Mouse (Mus musculus) retina, adult 2 months (tissue): Measurements from ENCODE around the gene Susd4.

ENCODE experiments used
- DNase-seq: peaks from one replicate; pipeline ENCODE4 v3.0.0-alpha.2; 2012; ENCODE audit warnings: low read depth, low spot score

Gene Susd4

DNA sequence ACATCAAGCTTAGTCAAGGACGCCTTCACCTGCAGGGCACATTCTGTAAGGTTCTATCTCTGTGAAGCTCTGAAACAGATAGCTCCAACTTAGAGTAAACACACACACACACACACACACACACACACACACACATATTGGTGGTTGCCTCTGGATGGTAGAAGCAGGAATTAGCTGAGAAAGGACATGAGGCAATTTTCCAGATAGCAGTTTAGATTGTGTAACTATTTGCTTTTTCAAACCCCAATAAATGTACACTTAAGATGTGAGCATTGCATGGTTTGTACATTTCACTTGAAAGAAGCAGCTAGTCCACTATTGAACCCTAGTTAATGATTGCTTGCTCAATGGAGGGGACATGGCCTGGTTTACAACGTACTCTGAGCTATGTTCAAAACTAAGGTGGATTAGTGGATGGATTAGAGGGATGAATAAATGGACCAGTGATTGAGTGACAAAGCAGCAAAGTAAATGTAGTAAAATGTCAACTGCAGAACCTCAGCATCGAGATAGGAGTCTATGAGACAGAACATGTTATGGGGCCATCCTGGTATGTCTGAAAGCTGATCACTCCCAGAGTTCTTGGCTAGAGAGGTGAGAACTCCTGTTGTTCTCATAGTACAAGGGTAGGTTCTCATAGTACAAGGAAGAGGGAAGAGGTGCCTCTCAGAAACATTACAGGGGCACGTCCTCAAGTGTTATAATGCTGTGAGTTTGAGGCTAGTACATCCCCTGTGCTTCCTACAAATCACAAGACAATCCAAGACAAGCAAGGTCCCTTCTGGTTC is 150.7 kb downstream of the Susd4 start:
- no peak for DNase-seq

DNA sequence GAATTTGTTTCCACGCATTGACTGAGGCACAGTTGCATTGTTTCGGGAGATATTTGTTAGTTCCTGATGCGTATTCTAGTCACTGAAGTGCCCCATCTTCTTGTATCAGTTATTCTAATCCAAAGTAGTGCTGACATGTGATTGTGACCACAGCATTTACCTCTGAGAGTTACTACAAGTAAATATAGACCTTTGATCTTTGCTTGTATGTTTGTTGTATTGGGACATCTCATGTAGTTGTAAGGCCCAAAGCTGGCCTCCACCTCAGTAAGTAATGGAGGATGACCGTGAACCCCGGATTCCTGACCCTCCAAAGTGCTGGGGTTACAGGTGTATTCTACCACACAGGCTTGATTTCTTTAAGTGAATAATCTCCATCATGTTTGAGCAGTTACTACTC is 152.5 kb downstream of the Susd4 start:
- no peak for DNase-seq

DNA sequence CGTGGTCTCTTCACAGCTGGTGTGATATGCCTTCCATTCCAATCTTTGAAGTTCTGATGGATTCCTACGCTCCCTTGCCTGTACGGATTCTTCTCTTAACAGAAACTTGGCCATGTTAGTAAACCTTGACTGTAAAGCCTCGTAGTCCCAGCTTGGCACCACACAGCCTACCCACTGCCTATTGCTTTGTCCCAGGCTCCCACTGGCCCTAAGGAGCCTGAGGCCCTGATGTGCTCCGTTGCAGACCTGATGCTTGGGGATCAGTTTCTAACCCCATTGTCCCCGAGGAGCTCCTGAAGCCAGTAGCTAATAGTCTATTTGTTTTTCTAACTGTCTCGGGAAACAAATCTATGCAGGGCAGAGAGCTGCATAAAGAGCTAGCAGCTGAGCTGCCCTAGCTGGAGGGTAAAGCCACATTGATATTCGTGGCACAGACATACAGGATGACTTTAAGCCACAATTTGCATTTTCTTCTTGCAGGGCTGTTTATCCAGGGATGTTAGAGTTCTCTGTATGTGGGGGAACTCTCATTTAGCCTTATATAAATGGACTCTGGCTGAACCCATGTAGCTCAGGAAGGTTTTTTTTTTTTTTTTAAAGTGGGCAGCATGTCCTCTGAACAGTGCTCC is 155.2 kb downstream of the Susd4 start:
- DNase-seq: no peak

DNA sequence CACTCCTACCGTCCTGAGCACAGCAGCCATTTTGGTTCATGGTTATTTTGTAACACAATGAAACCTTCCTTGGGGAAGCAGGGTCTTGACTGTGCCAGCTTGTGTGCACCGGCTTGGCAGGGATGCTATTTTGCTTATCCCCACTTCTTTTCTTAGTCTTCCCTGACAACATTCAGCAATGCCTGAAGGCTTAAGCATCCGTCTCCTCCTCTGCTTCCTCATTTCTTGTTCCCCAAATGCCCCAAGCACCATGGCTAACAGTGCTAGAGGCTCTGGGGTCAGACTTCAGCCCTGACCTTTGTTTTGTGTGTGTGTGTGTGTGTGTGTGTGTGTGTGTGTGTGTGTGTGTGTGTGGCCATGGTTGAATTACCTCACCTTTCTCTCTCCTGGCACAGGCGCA is 159.2 kb downstream of the Susd4 start:
- DNase-seq: no peak

DNA sequence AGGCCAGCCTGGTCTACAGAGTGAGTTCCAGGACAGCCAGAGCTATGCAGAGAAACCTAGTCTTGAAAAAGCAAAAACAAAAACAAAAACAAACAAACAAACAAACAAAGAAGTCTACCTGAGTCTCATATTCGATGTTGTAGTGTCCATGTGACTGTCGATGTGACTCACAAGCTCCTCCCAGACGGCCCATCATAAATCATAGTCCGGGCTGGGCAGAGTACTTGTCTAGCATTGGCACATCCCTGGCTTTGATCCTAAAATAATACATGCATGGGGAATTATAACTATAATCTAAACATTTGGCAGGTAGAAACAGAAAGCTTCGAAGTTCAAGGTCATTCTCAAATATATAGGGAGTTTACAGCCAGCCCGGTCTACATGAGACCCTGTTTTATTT is 162.8 kb downstream of the Susd4 start:
- DNase-seq: no peak

DNA sequence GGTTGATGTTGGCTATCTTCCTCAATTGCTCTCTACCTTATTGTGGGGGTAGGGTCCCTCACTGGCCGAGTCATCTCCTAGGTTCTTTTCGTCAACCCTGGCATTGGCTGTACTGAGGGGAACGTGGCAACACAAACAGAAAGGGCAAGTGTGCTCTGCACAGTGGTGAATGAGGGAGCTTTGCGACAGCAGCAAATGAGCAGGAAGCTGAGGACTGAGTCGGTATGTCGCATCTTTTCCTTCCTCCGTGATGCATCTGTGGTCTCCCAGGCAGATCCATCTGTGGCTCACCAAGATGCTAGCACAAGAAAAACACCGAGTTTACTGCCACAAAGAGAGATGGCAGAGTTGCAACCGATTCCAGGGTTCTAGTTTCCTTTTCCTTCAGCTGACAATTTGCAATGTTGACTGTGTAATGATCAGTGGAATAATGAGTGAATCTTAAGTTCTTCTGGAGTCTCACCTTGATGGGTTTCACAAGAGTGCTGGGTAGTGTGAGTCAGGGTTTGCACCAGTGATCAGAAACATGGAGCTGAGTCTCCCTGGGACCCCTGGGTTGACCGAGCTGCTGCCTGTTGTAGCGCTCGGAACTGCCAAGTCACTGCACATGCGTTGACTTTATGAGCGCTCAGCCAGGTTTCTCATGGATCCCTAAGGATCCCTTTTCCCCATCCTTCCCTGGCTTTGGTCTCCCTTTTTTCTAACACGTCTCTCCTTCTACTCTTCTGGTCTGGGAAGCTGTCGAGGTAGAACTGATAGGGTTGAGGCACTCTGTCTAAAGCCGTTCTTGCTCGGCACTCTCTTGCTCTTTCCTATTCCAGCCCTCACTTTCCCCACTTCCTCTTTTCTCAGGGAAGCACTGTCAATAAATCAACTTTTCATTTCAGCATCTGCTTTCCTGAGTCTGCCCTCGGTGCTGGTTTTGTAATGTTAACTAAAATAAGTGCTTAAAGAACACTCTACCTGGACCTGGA is 164.5 kb downstream of the Susd4 start:
- no peak for DNase-seq

DNA sequence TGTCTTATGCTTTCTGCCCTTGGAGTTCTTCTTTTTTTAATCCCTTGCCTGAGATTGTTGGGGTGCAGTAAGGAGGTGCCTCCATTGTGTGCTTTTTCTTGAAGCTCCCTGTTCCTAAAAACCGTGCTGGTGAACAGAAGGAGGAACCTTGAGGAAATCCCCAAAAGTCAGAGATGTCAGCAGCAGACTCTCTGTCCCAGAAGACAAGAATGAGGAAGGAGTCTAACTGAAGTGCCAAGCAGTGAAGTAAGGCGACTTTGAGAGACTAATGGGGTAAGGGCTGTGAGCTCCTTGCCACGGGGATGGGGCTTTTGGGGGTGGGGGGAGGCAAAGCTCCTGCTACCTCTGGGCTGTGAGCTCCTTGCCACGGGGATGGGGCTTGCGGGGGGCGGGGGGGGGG is 171.8 kb downstream of the Susd4 start:
- DNase-seq: no peak

DNA sequence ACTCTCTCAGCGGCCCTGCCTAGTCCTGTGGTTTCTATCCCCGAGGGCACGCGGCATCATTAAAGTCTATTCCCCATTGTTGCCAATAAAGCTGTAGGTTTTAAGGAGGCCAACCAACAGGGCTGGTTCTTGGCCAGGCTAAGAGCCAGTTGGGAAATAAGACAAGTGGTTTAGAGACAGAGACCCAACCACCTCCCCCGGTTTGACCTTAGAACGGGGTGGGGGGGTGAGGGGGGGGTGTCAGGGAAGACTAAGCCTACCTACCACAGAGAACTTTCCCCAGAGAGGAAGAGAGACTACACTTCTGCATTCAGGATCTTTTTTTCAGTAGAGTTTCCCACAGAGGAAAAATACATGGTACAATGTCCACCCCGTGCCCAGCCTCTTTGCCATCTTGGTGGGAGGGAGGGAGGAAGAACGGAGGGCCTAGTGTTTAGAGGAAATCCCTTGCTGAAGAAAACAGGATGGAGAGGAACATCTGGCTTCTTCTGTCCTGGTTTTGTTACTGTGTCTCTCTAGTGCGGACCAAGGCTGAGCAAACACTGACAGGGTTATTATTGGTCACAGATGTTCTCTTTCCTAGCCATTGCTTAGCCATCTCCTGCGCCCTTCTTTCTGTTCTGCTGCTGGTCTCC is 173.9 kb downstream of the Susd4 start:
- no peak for DNase-seq

DNA sequence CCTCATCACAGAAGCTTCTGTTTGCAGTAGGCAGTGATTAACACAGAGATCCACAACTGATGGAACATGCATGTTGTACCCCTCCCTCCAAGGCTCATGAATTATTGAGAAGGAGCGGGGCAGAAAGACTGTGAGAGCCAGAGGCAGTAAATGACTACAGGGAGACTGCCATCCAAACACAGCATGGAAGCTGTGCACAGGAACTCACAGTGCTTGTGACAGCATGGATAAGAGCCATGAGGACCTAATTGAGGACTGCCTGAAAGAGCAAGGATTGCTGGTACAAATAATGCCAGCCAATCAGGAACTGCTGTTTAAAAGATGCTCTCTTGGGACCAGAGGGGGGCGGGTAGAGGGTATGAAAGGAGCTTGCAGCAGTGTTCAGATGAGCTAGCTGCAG is 178.3 kb downstream of the Susd4 start:
- DNase-seq: no peak

DNA sequence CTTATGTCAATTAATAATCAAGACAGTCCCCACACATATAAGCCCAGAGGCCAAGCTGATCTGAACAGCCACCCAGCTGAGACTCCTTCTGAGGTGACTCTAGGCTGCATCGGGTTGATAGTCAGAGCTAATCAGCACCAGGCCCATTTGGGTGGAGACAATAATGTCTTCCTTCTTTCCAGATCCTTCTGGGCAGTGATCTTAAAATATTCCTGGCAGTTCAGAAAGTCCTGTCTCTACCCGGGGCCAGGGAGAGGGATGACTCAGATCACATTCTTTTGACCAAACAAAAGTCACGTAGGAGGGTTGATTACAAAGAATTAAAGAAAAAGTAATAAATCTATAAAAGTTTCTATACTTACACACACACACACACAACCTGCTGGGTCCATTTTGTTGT is 180.3 kb downstream of the Susd4 start:
- no peak for DNase-seq

DNA sequence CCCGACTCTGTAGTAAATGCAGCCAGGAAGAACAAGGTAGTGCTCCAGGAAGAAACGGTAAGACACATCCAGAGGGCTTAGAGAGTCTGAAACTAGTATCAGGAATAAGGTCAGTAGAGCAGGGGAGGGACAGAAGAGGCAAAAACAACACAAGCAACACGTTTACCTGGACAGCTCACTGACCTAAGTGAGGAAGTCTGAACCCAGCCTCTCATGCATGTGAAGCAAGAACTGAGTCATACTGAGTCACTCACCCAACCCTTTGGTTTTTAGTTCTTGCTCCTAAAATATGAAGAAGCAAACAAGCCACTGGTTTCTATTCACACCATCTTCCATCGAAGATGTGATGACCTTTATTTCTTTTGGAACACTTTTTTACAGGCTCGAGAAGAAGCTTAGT is 181.0 kb downstream of the Susd4 start:
- DNase-seq: no peak

DNA sequence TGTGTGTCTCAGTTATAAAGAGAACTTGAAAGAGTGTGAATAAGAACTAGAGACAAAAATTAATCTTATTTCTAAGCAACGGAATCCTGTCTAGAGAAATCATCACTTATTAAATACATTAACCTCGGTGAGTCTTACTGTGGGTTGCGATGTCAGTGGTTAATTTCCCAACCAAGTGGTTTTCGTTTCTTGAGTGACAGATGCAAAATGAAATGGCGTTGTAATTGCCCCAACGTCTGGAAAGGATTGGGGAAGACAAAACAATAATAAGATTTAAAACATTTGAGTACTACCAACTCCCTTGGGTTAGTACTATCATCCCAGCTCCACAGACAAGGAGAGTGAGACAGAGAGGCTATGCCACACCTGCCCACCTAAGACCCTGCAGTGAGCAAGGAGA is 181.9 kb downstream of the Susd4 start:
- DNase-seq: no peak
